Mouse (Mus musculus) liver, embryonic 14.5 days (tissue): ENCODE measurements around the gene Spr. TPM values are rescaled to one million over a fixed set of nuclear protein-coding genes. Genes with fewer than 3 reads are reported as not detected.
A peak's percentile ranks its signal among the peaks of the same experiment; 100 is the strongest.
"Not testable (repeated sequence)": the region's sequence is repeated elsewhere in the genome, so short reads cannot be mapped to it uniquely, and the experiment has no call there.

ENCODE experiments used
- ATAC-seq: fragments of 200-750 bp; cut with Nextera tagmentation; 2 replicates; pipeline ENCODE4 v1.8.0; 2017; ENCODE audit warnings: moderate number of reproducible peaks, mild to moderate bottlenecking, moderate library complexity; ENCODE audit not compliant: insufficient read depth
- DNase-seq, 3 experiments: peaks; one replicate each; pipeline ENCODE4 v3.0.0-alpha.2; 2012 to 2013; ENCODE audit warnings: low read depth in 3 of 3, low spot score in 3 of 3
- H3K27ac ChIP-seq: fragments of 300-500 bp; sonication (generic); 2 replicates; pipeline ENCODE4 v1.5.1; 2014; ENCODE audit warnings: moderate library complexity, mild to moderate bottlenecking, control low read depth, inconsistent platforms
- H3K27me3 ChIP-seq: fragments of 300-500 bp; sonication (generic); 2 replicates; pipeline ENCODE4 v1.6.1; 2014; ENCODE audit warnings: mild to moderate bottlenecking, low read length, moderate library complexity; ENCODE audit not compliant: control insufficient read depth, insufficient read depth
- H3K36me3 ChIP-seq: fragments of 300-500 bp; sonication (generic); replicated peaks from 2 replicates; pipeline ENCODE4 v1.6.1; 2014; ENCODE audit warnings: low read depth; ENCODE audit not compliant: control insufficient read depth, insufficient read depth
- H3K4me1 ChIP-seq, 2 experiments: fragments of 200-500 bp in 1 of 2; fragments of 300-500 bp in 1 of 2; sonication (generic) in 1 of 2; replicated peaks; 2 replicates each; pipeline ENCODE4 v1.6.1; 2012 to 2014; ENCODE audit warnings: antibody characterized with exemption in 1 of 2, inconsistent platforms in 1 of 2, low read length in 1 of 2; ENCODE audit not compliant: control insufficient read depth in 2 of 2, insufficient read depth in 2 of 2
- H3K4me2 ChIP-seq: fragments of 300-500 bp; sonication (generic); 2 replicates; pipeline ENCODE4 v1.6.1; 2014; ENCODE audit warnings: low read depth, mild to moderate bottlenecking, control low read depth, moderate library complexity
- H3K4me3 ChIP-seq, 2 experiments: fragments of 200-500 bp in 1 of 2; fragments of 300-500 bp in 1 of 2; sonication (generic) in 1 of 2; 2 replicates each; pipeline ENCODE4 v1.5.1; 2012 to 2014; ENCODE audit warnings: low read depth in 2 of 2, low read length in 2 of 2, mild to moderate bottlenecking in 2 of 2, control low read depth in 1 of 2, inconsistent platforms in 1 of 2, moderate library complexity in 1 of 2; ENCODE audit not compliant: insufficient read depth in 1 of 2
- H3K9ac ChIP-seq: fragments of 300-500 bp; sonication (generic); replicated peaks from 2 replicates; pipeline ENCODE4 v1.6.1; 2014; ENCODE audit warnings: mild to moderate bottlenecking, control low read depth, moderate library complexity
- H3K9me3 ChIP-seq: fragments of 300-500 bp; sonication (generic); 2 replicates; pipeline ENCODE4 v1.6.1; 2016; ENCODE audit warnings: low read length, mixed read lengths; ENCODE audit not compliant: control insufficient read depth
- CTCF ChIP-seq: IDR thresholded peaks from 2 replicates; pipeline ENCODE4 v1.5.1; 2016; ENCODE audit warnings: antibody characterized with exemption, low read depth, control low read depth
- EP300 ChIP-seq: IDR thresholded peaks from 2 replicates; pipeline ENCODE4 v1.6.1; 2016; ENCODE audit warnings: antibody characterized with exemption, low read depth
- whole genome bisulfite sequencing: fragments of 180-500 bp; shearing (Covaris S2); extraction: QIAGEN DNeasy Blood & Tissue Kit; methylation state at CpG from one replicate; pipeline ENCODE4 v1.1.7; 2014; ENCODE audit not compliant: insufficient replicate concordance; 5-methylcytosine and 5-hydroxymethylcytosine counted together
- polyA plus RNA-seq, 2 experiments: library from polyadenylated mRNA; depleted of rRNA in 1 of 2; stranded (reverse) in 1 of 2; unstranded in 1 of 2; fragments of >200 nt; fragmentation: Nextera tagmentation in 1 of 2; extraction: Ambion mirVana in 1 of 2; gene quantifications; 2 replicates each; pipeline versions ENCODE4 v1.2.1 to v1.2.3; 2012 to 2014

Gene Spr
- polyA plus RNA-seq, 2 experiments = 7.9 to 32.9 TPM

- not testable (repeated sequence) for H3K27ac ChIP-seq, H3K27me3 ChIP-seq, H3K9ac ChIP-seq, H3K9me3 ChIP-seq, H3K4me2 ChIP-seq, H3K4me3 ChIP-seq, H3K36me3 ChIP-seq, H3K4me1 ChIP-seq, DNase-seq, ATAC-seq
- peak; percentile 70 for TF ChIP-seq CTCF
- 5% methylated on average over 6 of the region's 7 CpGs for WGBS
Measured at GRCm38 (mm10) chr6:85141013-85141412, 3.4 kb upstream of the Spr start.

- H3K36me3 ChIP-seq = no peaks in the 10 kb centered on the region
- no peak for ATAC-seq
- no peak for TF ChIP-seq CTCF
- no peak for TF ChIP-seq EP300
Measured at GRCm38 (mm10) chr6:85139534-85139933, 2.0 kb upstream of the Spr start.

GRCm38 (mm10) chr6:85136784-85137183, 782 bp downstream of the Spr start:
- H3K9ac ChIP-seq, H3K9me3 ChIP-seq, H3K4me1 ChIP-seq, DNase-seq, H3K36me3 ChIP-seq, H3K27me3 ChIP-seq, ATAC-seq, H3K27ac ChIP-seq: not testable (repeated sequence)
- Histone ChIP-seq H3K4me3 (peak overlapping the region; percentile 72 to 73), H3K4me2 (peak overlapping the region; percentile 67)
- WGBS = 56% methylated on average over 7 of the region's 7 CpGs

More at GRCm38 (mm10) chr6:85139534-85139933, 2.0 kb upstream of the Spr start:
- no peak for DNase-seq
- Histone ChIP-seq H3K27ac (no peak overlapping the region), H3K27me3 (no peaks in the 10 kb centered on the region), H3K9ac (no peak overlapping the region), H3K4me2 (no peak overlapping the region), H3K4me1 (no peaks in the 10 kb centered on the region; a peak in 1 of 4 replicates), H3K9me3 (no peaks in the 10 kb centered on the region), H3K4me3 (no peak overlapping the region)
- 59% methylated on average over 2 of the region's 2 CpGs for WGBS

GRCm38 (mm10) chr6:85132794-85133193, 4.8 kb downstream of the Spr start:
- not testable (repeated sequence) for DNase-seq, H3K36me3 ChIP-seq
- peak; percentile 64 for TF ChIP-seq CTCF

GRCm38 (mm10) chr6:85132237-85132636, 5.3 kb downstream of the Spr start:
- not testable (repeated sequence) for H3K9ac ChIP-seq, H3K4me1 ChIP-seq, H3K9me3 ChIP-seq, H3K4me2 ChIP-seq, H3K27me3 ChIP-seq, H3K36me3 ChIP-seq, DNase-seq, H3K4me3 ChIP-seq, ATAC-seq, H3K27ac ChIP-seq
- 67% methylated on average over 3 of the region's 3 CpGs for WGBS

More at GRCm38 (mm10) chr6:85132794-85133193, 4.8 kb downstream of the Spr start:
- WGBS = 35% methylated on average over 3 of the region's 3 CpGs
- not testable (repeated sequence) for H3K9ac ChIP-seq, H3K9me3 ChIP-seq, H3K4me2 ChIP-seq, ATAC-seq, H3K27ac ChIP-seq, H3K4me3 ChIP-seq, H3K27me3 ChIP-seq, H3K4me1 ChIP-seq

- TF ChIP-seq EP300 = no peak
- TF ChIP-seq CTCF = peak; percentile 74
- H3K27ac ChIP-seq = no peak overlapping the region
- H3K36me3 ChIP-seq = no peaks in the 10 kb centered on the region
- ATAC-seq = no peak
- H3K9me3 ChIP-seq = no peaks in the 10 kb centered on the region
- no peak overlapping the region for H3K4me2 ChIP-seq
- peaks cover 3% of the 10 kb centered on the region; the same call in 1 of the 2 replicates for H3K27me3 ChIP-seq
- 6% methylated on average over 4 of the region's 4 CpGs for WGBS
- no peak overlapping the region for H3K4me3 ChIP-seq
- H3K4me1 ChIP-seq = no peaks in the 10 kb centered on the region
- H3K9ac ChIP-seq = no peak overlapping the region
- DNase-seq = peak in 1 of 3 experiments; percentile 27
Measured at GRCm38 (mm10) chr6:85131673-85132072, 5.9 kb downstream of the Spr start.
